Mouse (Mus musculus): ENCODE measurements around the gene Usp29. TPM values are rescaled to one million over a fixed set of nuclear protein-coding genes. Genes with fewer than 3 reads are reported as not detected.
A peak's percentile ranks its signal among the peaks of the same experiment; 100 is the strongest.

The Usp29 gene
- polyA plus RNA-seq (2012; fragmentation: generic; extraction: Trizol): 3.4 TPM
- long read RNA-seq, experiment 1: 0 reads
- long read RNA-seq, experiment 2, partial matches to known transcripts: 0 of 1 reads
- long read RNA-seq, experiment 2, other reads (novel, unspliced or antisense): 1 of 1 reads

DNA sequence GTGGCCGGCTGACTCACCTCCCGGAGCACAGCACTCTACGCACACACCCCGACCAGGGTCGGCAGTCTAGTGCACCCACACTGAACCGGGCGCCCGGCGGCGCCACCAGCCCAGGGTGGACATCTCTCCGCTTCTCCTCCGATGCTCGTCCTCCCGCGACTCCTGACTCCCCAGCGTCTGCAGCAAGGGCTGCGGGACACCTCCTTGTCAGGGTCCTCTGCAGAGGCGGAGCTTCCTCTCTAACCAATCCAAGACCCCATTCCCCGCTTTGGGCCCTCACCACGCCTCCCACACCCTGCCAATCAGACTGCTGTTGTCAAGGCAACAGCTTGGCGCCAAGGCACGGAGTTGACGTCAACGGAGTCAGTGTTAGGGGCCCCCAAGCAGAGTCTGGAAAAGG, at the start of gene Usp29, which contains the start of gene Peg3:
Usp29 (plus strand) TSS at position 338 of the 400 bp plus-strand sequence.
Peg3 (minus strand) TSS at position 191 of the 400 bp plus-strand sequence.
- Histone ChIP-seq H3K4me3 (ENCODE audit: insufficient read depth, poor library complexity, severe bottlenecking) (peak within 1 kb of the TSS; percentile 55), H3K27me3 (ENCODE audit: control insufficient read depth, insufficient read depth, insufficient read length) (no peaks in the 10 kb centered on the region), H3ac (ENCODE audit: control insufficient read depth, insufficient read length, low read depth) (peak within 1 kb of the TSS; percentile 70), H3K79me3 (ENCODE audit: low read depth) (peaks cover 9% of the 10 kb centered on the region), H3K36me3 (ENCODE audit: control insufficient read depth, insufficient read depth) (no peaks in the 10 kb centered on the region), H3K79me2 (ENCODE audit: control insufficient read depth, insufficient read depth) (peaks cover 30% of the 10 kb centered on the region)
- TF ChIP-seq CTCF (IDR thresholded peaks at IDR 0.05; ENCODE audit: control insufficient read depth, insufficient read depth, insufficient read length) (peak; percentile 26), MAX (IDR thresholded peaks at IDR 0.05) (no peak)

DNA sequence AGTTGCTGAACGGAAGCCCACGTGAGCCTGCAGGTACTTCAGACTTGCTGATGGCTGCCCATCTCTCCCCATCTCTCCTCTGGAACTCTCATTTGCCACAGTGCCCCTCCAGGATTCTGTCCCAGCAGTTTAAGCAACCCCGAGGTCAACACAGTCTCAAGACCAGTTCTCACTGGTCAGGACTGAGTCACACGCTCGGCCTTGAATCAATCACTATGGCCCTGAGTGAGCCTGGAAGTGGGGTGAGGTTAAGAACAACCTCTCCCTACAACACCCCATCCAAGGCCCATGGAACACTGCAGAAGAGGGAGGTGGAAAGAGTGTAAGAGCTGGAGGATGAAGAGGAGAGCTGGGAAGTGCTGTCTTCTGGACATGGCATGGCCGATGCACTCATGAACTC, 44.9 kb upstream of the Usp29 start:
- Histone ChIP-seq H3K79me2 (ENCODE audit: control insufficient read depth, insufficient read depth) (no peaks in the 10 kb centered on the region), H3K36me3 (ENCODE audit: control insufficient read depth, insufficient read depth) (no peaks in the 10 kb centered on the region), H3K4me3 (ENCODE audit: insufficient read depth, poor library complexity, severe bottlenecking) (no peak overlapping the region), H3ac (ENCODE audit: control insufficient read depth, insufficient read length, low read depth) (no peak overlapping the region), H3K27me3 (ENCODE audit: control insufficient read depth, insufficient read depth, insufficient read length) (no peaks in the 10 kb centered on the region), H3K79me3 (ENCODE audit: low read depth) (no peaks in the 10 kb centered on the region)
- TF ChIP-seq FOSL1 (IDR thresholded peaks at IDR 0.05; ENCODE audit: insufficient read depth, low read length, poor library complexity, severe bottlenecking) (no peak), CEBPB (IDR thresholded peaks at IDR 0.05; ENCODE audit: low read depth) (no peak), MYOG (IDR thresholded peaks at IDR 0.05; ENCODE audit: control insufficient read depth, extremely low read depth, insufficient read length) (no peak), MAX (IDR thresholded peaks at IDR 0.05) (no peak), CTCF (IDR thresholded peaks at IDR 0.05; ENCODE audit: control insufficient read depth, insufficient read depth, insufficient read length) (no peak), USF1 (IDR thresholded peaks at IDR 0.05; ENCODE audit: low read depth) (no peak), MYOD1 (IDR thresholded peaks at IDR 0.05; ENCODE audit: control insufficient read depth, insufficient read length, low read depth) (no peak)

DNA sequence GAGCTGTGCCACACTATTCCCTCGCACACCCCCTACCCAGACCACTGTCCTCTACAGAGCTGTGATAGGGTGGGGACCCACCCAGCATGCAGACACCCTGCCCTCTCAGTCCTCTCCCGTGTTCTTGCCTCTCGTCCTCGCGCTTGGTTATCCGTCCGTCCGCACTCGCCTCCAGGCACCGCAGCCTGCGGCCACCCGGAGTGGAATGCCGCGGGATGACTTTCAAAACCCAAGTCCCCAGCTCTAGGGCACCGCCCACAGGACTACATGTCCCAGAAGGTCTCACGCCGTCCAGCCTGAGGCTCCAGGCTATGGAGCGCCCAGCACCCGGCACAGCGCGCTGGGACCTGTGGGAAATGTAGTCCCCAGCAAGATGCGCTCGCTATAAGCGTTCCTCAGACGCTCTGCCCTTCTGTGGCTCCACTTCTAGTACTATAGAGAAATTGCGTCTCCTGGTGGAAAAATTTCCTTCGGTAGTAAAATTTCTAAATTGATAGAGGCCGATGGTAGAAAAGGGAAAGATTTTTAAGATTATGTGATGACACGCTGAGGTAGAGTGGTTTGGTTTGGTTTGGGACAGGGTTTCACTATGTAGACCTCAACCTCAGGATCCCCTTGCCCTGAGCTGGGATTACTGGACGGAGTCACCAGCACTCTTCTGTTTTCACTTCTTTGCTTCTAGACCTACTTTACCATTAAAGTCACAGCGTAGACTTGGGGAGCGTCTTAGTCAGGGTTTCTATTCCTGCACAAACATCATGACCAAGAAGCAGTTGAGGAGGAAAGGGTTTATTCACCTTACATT, 33.9 kb upstream of the Usp29 start, which contains the start of gene Zim1:
Zim1 (minus strand) TSS at position 210 of the 805 bp plus-strand sequence.
- Histone ChIP-seq H3K36me3 (ENCODE audit: control insufficient read depth, insufficient read depth) (no peaks in the 10 kb centered on the region), H3K79me3 (ENCODE audit: low read depth) (no peaks in the 10 kb centered on the region), H3ac (ENCODE audit: control insufficient read depth, insufficient read length, low read depth) (peak within 1 kb of the TSS; percentile 87), H3K4me3 (ENCODE audit: insufficient read depth, poor library complexity, severe bottlenecking) (peak within 1 kb of the TSS; percentile 21), H3K79me2 (ENCODE audit: control insufficient read depth, insufficient read depth) (no peaks in the 10 kb centered on the region), H3K27me3 (ENCODE audit: control insufficient read depth, insufficient read depth, insufficient read length) (no peaks in the 10 kb centered on the region)
- TF ChIP-seq FOSL1 (IDR thresholded peaks at IDR 0.05; ENCODE audit: insufficient read depth, low read length, poor library complexity, severe bottlenecking): no peak
- no peak for TF ChIP-seq MAX (IDR thresholded peaks at IDR 0.05)
- no peak for TF ChIP-seq USF1 (IDR thresholded peaks at IDR 0.05; ENCODE audit: low read depth)
- TF ChIP-seq CTCF (IDR thresholded peaks at IDR 0.05; ENCODE audit: control insufficient read depth, insufficient read depth, insufficient read length): no peak
- TF ChIP-seq CEBPB (IDR thresholded peaks at IDR 0.05; ENCODE audit: low read depth): no peak
- TF ChIP-seq MYOG (IDR thresholded peaks at IDR 0.05; ENCODE audit: control insufficient read depth, extremely low read depth, insufficient read length): no peak
- TF ChIP-seq MYOD1 (IDR thresholded peaks at IDR 0.05; ENCODE audit: control insufficient read depth, insufficient read length, low read depth): no peak

DNA sequence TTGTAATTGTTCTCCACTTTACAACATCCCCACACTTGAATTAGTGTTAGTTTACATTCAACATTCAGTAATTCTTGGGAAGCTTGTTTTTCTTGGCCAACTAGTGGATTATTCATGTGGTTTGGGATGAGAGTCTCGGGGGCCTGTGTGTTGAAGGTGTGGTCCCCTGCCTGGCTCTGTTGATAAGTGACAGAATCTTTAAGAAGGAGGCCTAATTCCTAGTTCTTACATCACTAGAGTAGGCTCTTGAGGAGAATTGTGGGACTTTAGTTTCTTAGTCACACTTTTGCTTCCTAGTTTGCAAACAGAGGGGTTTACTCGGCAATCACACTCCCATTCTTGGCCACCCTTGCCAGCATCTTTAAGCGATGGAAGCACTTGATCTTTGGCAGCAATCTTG, 31.1 kb upstream of the Usp29 start:
- H3K27me3 ChIP-seq (ENCODE audit: control insufficient read depth, insufficient read depth, insufficient read length): no peaks in the 10 kb centered on the region
- no peaks in the 10 kb centered on the region for H3K36me3 ChIP-seq (ENCODE audit: control insufficient read depth, insufficient read depth)
- no peak overlapping the region for H3K4me3 ChIP-seq (ENCODE audit: insufficient read depth, poor library complexity, severe bottlenecking)
- H3K79me2 ChIP-seq (ENCODE audit: control insufficient read depth, insufficient read depth): no peaks in the 10 kb centered on the region
- no peak for TF ChIP-seq FOSL1 (IDR thresholded peaks at IDR 0.05; ENCODE audit: insufficient read depth, low read length, poor library complexity, severe bottlenecking)
- no peak for TF ChIP-seq MAX (IDR thresholded peaks at IDR 0.05)
- TF ChIP-seq CTCF (IDR thresholded peaks at IDR 0.05; ENCODE audit: control insufficient read depth, insufficient read depth, insufficient read length): no peak
- TF ChIP-seq USF1 (IDR thresholded peaks at IDR 0.05; ENCODE audit: low read depth): no peak
- TF ChIP-seq MYOD1 (IDR thresholded peaks at IDR 0.05; ENCODE audit: control insufficient read depth, insufficient read length, low read depth): no peak
- no peak for TF ChIP-seq CEBPB (IDR thresholded peaks at IDR 0.05; ENCODE audit: low read depth)
- TF ChIP-seq MYOG (IDR thresholded peaks at IDR 0.05; ENCODE audit: control insufficient read depth, extremely low read depth, insufficient read length): no peak
- H3ac ChIP-seq (ENCODE audit: control insufficient read depth, insufficient read length, low read depth): no peak overlapping the region
- H3K79me3 ChIP-seq (ENCODE audit: low read depth): no peaks in the 10 kb centered on the region

DNA sequence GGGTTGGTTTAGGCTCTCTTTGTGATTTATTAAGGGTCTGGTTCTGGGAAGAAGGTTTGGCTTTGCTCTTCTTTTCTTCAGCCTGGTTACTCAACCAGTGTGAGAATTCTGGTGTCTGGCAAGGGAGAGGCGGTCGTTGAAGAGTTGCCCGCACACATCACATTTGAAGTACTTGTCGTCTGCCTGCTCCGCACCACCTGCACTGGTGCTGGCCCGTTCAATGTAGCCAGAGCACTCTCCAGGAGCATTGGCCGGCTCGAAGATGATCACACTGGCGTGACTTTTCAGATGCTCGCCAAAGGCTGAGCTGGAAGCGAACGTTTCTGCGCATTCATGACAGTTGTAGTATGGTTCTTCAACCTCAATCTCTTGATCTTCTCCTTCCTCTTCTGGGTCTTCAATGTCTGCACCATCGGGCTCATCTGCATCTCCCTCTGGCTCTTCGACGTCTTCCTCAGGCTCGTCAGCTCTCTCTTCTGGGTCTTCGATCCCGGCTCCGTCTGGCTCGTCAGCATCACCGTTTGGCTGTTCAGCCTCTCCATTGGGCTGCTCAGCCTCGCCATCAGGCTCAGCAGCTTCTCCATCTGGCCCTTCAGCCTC, 22.9 kb upstream of the Usp29 start:
- no peak overlapping the region for H3K4me3 ChIP-seq (ENCODE audit: insufficient read depth, poor library complexity, severe bottlenecking)
- H3K27me3 ChIP-seq (ENCODE audit: control insufficient read depth, insufficient read depth, insufficient read length): no peaks in the 10 kb centered on the region
- peaks cover 18% of the 10 kb centered on the region for H3K36me3 ChIP-seq (ENCODE audit: control insufficient read depth, insufficient read depth)
- no peaks in the 10 kb centered on the region for H3K79me2 ChIP-seq (ENCODE audit: control insufficient read depth, insufficient read depth)
- no peaks in the 10 kb centered on the region for H3K79me3 ChIP-seq (ENCODE audit: low read depth)
- TF ChIP-seq MYOD1 (IDR thresholded peaks at IDR 0.05; ENCODE audit: control insufficient read depth, insufficient read length, low read depth): no peak
- TF ChIP-seq CTCF (IDR thresholded peaks at IDR 0.05; ENCODE audit: control insufficient read depth, insufficient read depth, insufficient read length): no peak
- TF ChIP-seq MAX (IDR thresholded peaks at IDR 0.05): no peak
- TF ChIP-seq MYOG (IDR thresholded peaks at IDR 0.05; ENCODE audit: control insufficient read depth, extremely low read depth, insufficient read length): no peak
- TF ChIP-seq CEBPB (IDR thresholded peaks at IDR 0.05; ENCODE audit: low read depth): no peak
- no peak for TF ChIP-seq USF1 (IDR thresholded peaks at IDR 0.05; ENCODE audit: low read depth)
- TF ChIP-seq FOSL1 (IDR thresholded peaks at IDR 0.05; ENCODE audit: insufficient read depth, low read length, poor library complexity, severe bottlenecking): no peak
- no peak overlapping the region for H3ac ChIP-seq (ENCODE audit: control insufficient read depth, insufficient read length, low read depth)
